ENCODE assay signal across 23 mouse cellular contexts in the genomic region with DNA sequence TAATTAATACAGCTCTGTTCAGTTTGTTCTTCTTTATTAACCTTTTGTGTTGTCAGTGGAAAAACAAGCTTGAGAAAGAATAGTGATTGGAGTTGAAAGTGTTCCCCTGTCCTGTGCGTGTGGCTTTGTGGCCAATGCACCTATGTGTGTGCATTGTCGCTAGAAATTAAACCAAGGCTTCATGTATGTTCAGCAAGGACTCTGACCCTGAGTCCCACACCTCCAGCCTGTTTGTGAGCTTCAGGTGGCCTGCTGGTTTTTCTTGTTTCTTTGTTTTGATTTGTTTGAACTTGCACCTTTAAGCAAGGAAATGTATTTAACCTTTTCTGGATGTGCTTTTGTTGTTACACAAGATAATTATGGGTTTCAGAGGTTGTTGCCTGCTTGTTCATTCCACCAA.
"Had no signal": no experiment of that assay in that cellular context is flagged by ENCODE, and none has a peak within 500 bp of the region (broad histone marks: within the 10 kb centered on the region; RNA-seq: fewer than 3 reads in every experiment).

No protein-coding gene starts in this region.

- ATAC-seq: forebrain, postnatal 0 days; hindbrain, embryonic 16.5 days; inflammation-experienced regulatory T-cells, adult 6 months; intestine, embryonic 15.5 days; intestine, postnatal 0 days; liver, embryonic 12.5 days had no signal

- H3K4me2 ChIP-seq: heart, embryonic 12.5 days; hindbrain, embryonic 14.5 days; intestine, embryonic 15.5 days; limb, embryonic 12.5 days; liver, embryonic 12.5 days had no signal

- H3K9me3 ChIP-seq: heart, embryonic 10.5 days; heart, embryonic 12.5 days; intestine, embryonic 15.5 days; limb, embryonic 10.5 days; limb, embryonic 12.5 days; liver, embryonic 12.5 days had no signal

- H3K4me3 ChIP-seq: heart, embryonic 10.5 days; heart, embryonic 12.5 days; intestine, embryonic 15.5 days; layer of hippocampus, adult 2 months; left cerebral cortex, adult 2 months; limb, embryonic 10.5 days; limb, embryonic 12.5 days; liver, embryonic 12.5 days had no signal

- H3K9ac ChIP-seq: forebrain, postnatal 0 days; heart, embryonic 12.5 days; hindbrain, embryonic 14.5 days; intestine, embryonic 15.5 days; limb, embryonic 12.5 days; liver, embryonic 12.5 days had no signal

- DNase-seq: forebrain, postnatal 0 days; gastrocnemius, postnatal 14 days; gastrocnemius, postnatal 36 days; heart, adult 18-20 months; heart, postnatal 14 days; heart, postnatal 36 days; kidney, adult 18-20 months; kidney, adult 8-10 months; kidney, postnatal 10 days; kidney, postnatal 25 days; kidney, postnatal 4 days had no signal

- H3K27me3 ChIP-seq: heart, embryonic 12.5 days; intestine, embryonic 15.5 days; limb, embryonic 12.5 days had no signal

- H3K36me3 ChIP-seq: intestine, embryonic 15.5 days; limb, embryonic 10.5 days; limb, embryonic 12.5 days had no signal

- H3K27ac ChIP-seq: heart, embryonic 10.5 days; hindbrain, embryonic 14.5 days; intestine, embryonic 15.5 days; layer of hippocampus, adult 2 months; left cerebral cortex, adult 2 months; limb, embryonic 10.5 days; limb, embryonic 12.5 days; liver, embryonic 12.5 days had no signal

- H3K4me1 ChIP-seq: intestine, embryonic 15.5 days had no signal
